ENCODE assay signal across 9 mouse cellular contexts in genomic region chr8:12629079-12629478, GRCm38 (mm10). TPM values are rescaled to one million over a fixed set of nuclear protein-coding genes. Genes with fewer than 3 reads are reported as not detected.
DNase-seq lines count a peak whose midpoint lies in the region; ATAC-seq lines count a peak whose summit lies in the region.
"Had no signal": no experiment of that assay in that cellular context is flagged by ENCODE, and none has a peak within 500 bp of the region (broad histone marks: within the 10 kb centered on the region; RNA-seq: fewer than 3 reads in every experiment).

No protein-coding gene starts in this region.

- H3K36me3 ChIP-seq in midbrain, embryonic 11.5 days (ENCODE audit: control insufficient read depth, insufficient read depth, low read length) = peaks cover 4% of the 10 kb centered on the region; the same call in 1 of the 2 replicates

- peak; percentile 58; the same call in 1 of the 2 replicates for ATAC-seq in common myeloid progenitor, adult 5-6 weeks (replicated peaks; ENCODE audit: low read depth, poor library complexity, severe bottlenecking)
- ATAC-seq in midbrain, embryonic 11.5 days (ENCODE audit: low FRiP score) = peak; percentile 33; the same call in 1 of the 2 replicates

- H3K27me3 ChIP-seq in midbrain, embryonic 11.5 days (ENCODE audit: control insufficient read depth, insufficient read depth, low read length) = no peaks in the 10 kb centered on the region

- no peaks in the 10 kb centered on the region for H3K9me3 ChIP-seq in midbrain, embryonic 11.5 days (ENCODE audit: control insufficient read depth, low read length)

- H3K4me3 ChIP-seq in midbrain, embryonic 11.5 days (ENCODE audit: low read depth, low read length) = no peak overlapping the region

- no peak overlapping the region for H3K4me2 ChIP-seq in midbrain, embryonic 11.5 days

- no peak overlapping the region for H3K9ac ChIP-seq in midbrain, embryonic 11.5 days (ENCODE audit: low read length)

- H3K4me1 ChIP-seq in midbrain, embryonic 11.5 days (ENCODE audit: control insufficient read depth, insufficient read depth, low read length) = no peaks in the 10 kb centered on the region

- peak; percentile 25 for DNase-seq in ovary, postnatal 14 days (ENCODE audit: low spot score)
- DNase-seq in ovary, postnatal 10 days (ENCODE audit: low spot score) = no peak
- DNase-seq in T-cell, adult 2 months (ENCODE audit: low spot score) = peak; percentile 4
- DNase-seq in heart, postnatal 4 days = peak; percentile 68
- DNase-seq in left cerebral cortex, adult 18-20 months (ENCODE audit: low spot score in 2 of 2) = peak; percentile 57 to 61
- peak; percentile 90 for DNase-seq in midbrain, embryonic 11.5 days (ENCODE audit: low spot score, missing footprints)
- no peak for DNase-seq in yolk sac, embryonic 10.5 days (ENCODE audit: low spot score)

- WGBS in midbrain, embryonic 11.5 days = 46% methylated on average over 3 of the region's 3 CpGs

- no peak overlapping the region for H3K27ac ChIP-seq in midbrain, embryonic 11.5 days (ENCODE audit: low read depth, low read length)

RNA-seq across cellular contexts. Expression of gene Tubgcp3, which starts 43.0 kb away (rescaled TPM):
- total RNA-seq in common myeloid progenitor, adult 5-6 weeks (2017) = 45.1 and 49.9 TPM in 2 replicates
- total RNA-seq in heart, postnatal 4 days (2021) = 10 to 100 TPM; 28.5 to 29.1 TPM
- 10 to 100 TPM; 32.7 to 37.1 TPM for total RNA-seq in left cerebral cortex, adult 18-20 months (2021)
- polyA plus RNA-seq in midbrain, embryonic 11.5 days (2014; fragmentation: Nextera tagmentation; extraction: Ambion mirVana) = 61.2 and 63.1 TPM in 2 replicates

RNA-seq across cellular contexts. Expression of gene Spaca7, which starts 56.2 kb away (rescaled TPM):
- total RNA-seq in common myeloid progenitor, adult 5-6 weeks (2017) = not detected in 2 replicates
- not detected for total RNA-seq in heart, postnatal 4 days (2021)
- not detected for total RNA-seq in left cerebral cortex, adult 18-20 months (2021)
- polyA plus RNA-seq in midbrain, embryonic 11.5 days (2014; fragmentation: Nextera tagmentation; extraction: Ambion mirVana) = not detected in 2 replicates
- total RNA-seq: neutrophil, adult 5-6 weeks had no signal

Comparison
In these comparisons a context has a peak if more than half of its experiments do, and no peak if none do; other contexts are left out.
1. DNase-seq: peak in ovary, postnatal 14 days (single experiment), T-cell, adult 2 months (single experiment), heart, postnatal 4 days (single experiment), left cerebral cortex, adult 18-20 months (2 of 2) and midbrain, embryonic 11.5 days (single experiment); none in ovary, postnatal 10 days (single experiment) and yolk sac, embryonic 10.5 days (single experiment).